Mouse (Mus musculus): ENCODE results near the gene Dmrtb1. TPM values are rescaled to one million over a fixed set of nuclear protein-coding genes. Genes with fewer than 3 reads are reported as not detected.

Dmrtb1 gene
- polyA plus RNA-seq, 1 experiment from 2014 or later = 2.0 TPM

GRCm38 (mm10) chr4:107628226-107628625, 55.8 kb downstream of the Dmrtb1 start:
- Histone ChIP-seq H3K9me3 (replicated peaks; ENCODE audit: control insufficient read depth, low read length) (no peaks in the 10 kb centered on the region), H3K4me2 (ENCODE audit: low read depth, low read length) (no peak overlapping the region), H3K9ac (replicated peaks; ENCODE audit: low read length) (no peak overlapping the region), H3K36me3 (replicated peaks; ENCODE audit: control insufficient read depth, insufficient read depth, low read depth, low read length) (no peaks in the 10 kb centered on the region), H3K27ac (replicated peaks; ENCODE audit: low read depth, low read length) (no peak overlapping the region), H3K4me3 (ENCODE audit: low read depth, low read length) (no peak overlapping the region), H3K27me3 (ENCODE audit: control insufficient read depth, insufficient read depth, low read length) (no peaks in the 10 kb centered on the region), H3K4me1 (ENCODE audit: control insufficient read depth, insufficient read depth, low read length) (peaks cover 2% of the 10 kb centered on the region; the same call in 1 of the 2 replicates)
- WGBS = 81% methylated on average over 4 of the region's 4 CpGs
- DNase-seq (ENCODE audit: low spot score) = no peak
- no peak for ATAC-seq (replicated peaks; ENCODE audit: insufficient number of reproducible peaks, low FRiP score, low TSS enrichment, low read depth)

Small RNAs within 50 kb of the gene (microRNA-seq; reads per million reads assigned to microRNA genes)
- gene Gm25123 (ENCODE audit: borderline number of aligned reads) = not detected

Other genes starting within 250 kb of the Dmrtb1 start
- gene Glis1, start 249.6 kb downstream of the Dmrtb1 start, polyA plus RNA-seq (2014; fragmentation: Nextera tagmentation; extraction: Ambion mirVana) = 7.7 and 8.4 TPM in 2 replicates
- 4.5 and 5.0 TPM in 2 replicates for gene Lrp8, start 118.0 kb upstream of the Dmrtb1 start, polyA plus RNA-seq (2014; fragmentation: Nextera tagmentation; extraction: Ambion mirVana)
- gene Magoh, start 195.5 kb upstream of the Dmrtb1 start, polyA plus RNA-seq (2014; fragmentation: Nextera tagmentation; extraction: Ambion mirVana) = 272 and 292 TPM in 2 replicates
- 125 and 135 TPM in 2 replicates for gene 0610037L13Rik, start 205.6 kb upstream of the Dmrtb1 start, polyA plus RNA-seq (2014; fragmentation: Nextera tagmentation; extraction: Ambion mirVana)
- 40.6 and 42.4 TPM in 2 replicates for gene Cpt2, start 239.4 kb upstream of the Dmrtb1 start, polyA plus RNA-seq (2014; fragmentation: Nextera tagmentation; extraction: Ambion mirVana)

Measured in embryonic facial prominence, embryonic 11.5 days (tissue).